Comparison of ENCODE assay signal across 8 mouse cellular contexts in the genomic region with DNA sequence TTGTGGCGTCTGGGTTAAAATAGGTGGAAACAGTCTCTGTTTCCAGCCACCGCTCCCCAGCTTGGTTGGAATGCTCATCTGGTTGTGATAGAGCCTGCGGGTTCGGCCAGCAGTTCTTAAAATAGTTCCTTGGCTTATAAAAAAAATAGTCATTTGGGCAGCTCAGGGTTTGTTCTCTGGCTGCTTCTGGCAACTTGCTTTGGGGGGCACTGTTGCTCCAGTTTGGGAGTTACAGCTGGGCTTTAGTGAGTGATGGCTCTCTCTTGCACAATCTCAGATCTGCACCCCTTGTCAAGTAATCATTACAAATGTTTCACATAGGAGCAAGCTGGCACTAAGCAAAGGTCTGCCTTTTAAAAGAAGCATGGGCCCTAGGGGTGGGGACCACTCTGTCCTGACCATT.
A peak's percentile ranks its signal among the peaks of the same experiment; 100 is the strongest.
DNase-seq lines count a peak whose midpoint lies in the region; ATAC-seq and TF ChIP-seq lines count a peak whose summit lies in the region.

No protein-coding gene starts in this region.

- 6% methylated on average over 4 of the region's 4 CpGs for WGBS in embryonic facial prominence, embryonic 12.5 days
- WGBS in limb, embryonic 14.5 days = 5% methylated on average over 4 of the region's 4 CpGs
- 43% methylated on average over 4 of the region's 4 CpGs for WGBS in neural tube, embryonic 13.5 days

- no peak for TF ChIP-seq POLR2A in limb, embryonic 14.5 days (IDR thresholded peaks at IDR 0.05; ENCODE audit: borderline replicate concordance, extremely low read depth, insufficient read depth, insufficient read length)

- DNase-seq in ovary, adult 18-20 months (ENCODE audit: low spot score) = peak; percentile 43
- DNase-seq in ovary, postnatal 10 days (ENCODE audit: low spot score) = no peak
- peak; percentile 72 for DNase-seq in heart, adult 8-10 months (ENCODE audit: low spot score)
- peak; percentile 16 for DNase-seq in kidney, adult 18-20 months
- peak; percentile 79 for DNase-seq in limb, embryonic 14.5 days (ENCODE audit: low spot score)
- no peak for DNase-seq in thymus, adult 18-20 months

- no peak overlapping the region for H3K27ac ChIP-seq in embryonic facial prominence, embryonic 12.5 days
- no peak overlapping the region for H3K27ac ChIP-seq in limb, embryonic 14.5 days (replicated peaks; ENCODE audit: low read depth, low read length)
- H3K27ac ChIP-seq in neural tube, embryonic 13.5 days (replicated peaks) = no peak overlapping the region

- peaks cover 3% of the 10 kb centered on the region; the same call in 1 of the 2 replicates for H3K4me1 ChIP-seq in embryonic facial prominence, embryonic 12.5 days
- peaks cover 9% of the 10 kb centered on the region for H3K4me1 ChIP-seq in limb, embryonic 14.5 days (ENCODE audit: control insufficient read depth, insufficient read depth, low read length)
- peaks cover 8% of the 10 kb centered on the region for H3K4me1 ChIP-seq in neural tube, embryonic 13.5 days (replicated peaks)

- no peaks in the 10 kb centered on the region for H3K27me3 ChIP-seq in embryonic facial prominence, embryonic 12.5 days
- H3K27me3 ChIP-seq in limb, embryonic 14.5 days (ENCODE audit: control insufficient read depth, insufficient read depth, low read length) = no peaks in the 10 kb centered on the region
- H3K27me3 ChIP-seq in neural tube, embryonic 13.5 days = no peaks in the 10 kb centered on the region

- peak; percentile 64; the same call in 1 of the 2 replicates for ATAC-seq in embryonic facial prominence, embryonic 12.5 days (ENCODE audit: insufficient number of reproducible peaks, insufficient read depth, low FRiP score, low TSS enrichment)
- ATAC-seq in limb, embryonic 14.5 days (ENCODE audit: low FRiP score, low read depth) = peak; percentile 81
- ATAC-seq in neural tube, embryonic 13.5 days (ENCODE audit: low read depth) = peak; percentile 80

- H3K9me3 ChIP-seq in embryonic facial prominence, embryonic 12.5 days = peaks cover 5% of the 10 kb centered on the region; the same call in 1 of the 2 replicates
- peaks cover 6% of the 10 kb centered on the region; the same call in 1 of the 2 replicates for H3K9me3 ChIP-seq in limb, embryonic 14.5 days (ENCODE audit: control insufficient read depth, low read length)
- peaks cover 6% of the 10 kb centered on the region; the same call in 1 of the 2 replicates for H3K9me3 ChIP-seq in neural tube, embryonic 13.5 days

- no peak overlapping the region for H3K4me3 ChIP-seq in embryonic facial prominence, embryonic 12.5 days
- no peak overlapping the region for H3K4me3 ChIP-seq in limb, embryonic 14.5 days (replicated peaks; ENCODE audit: low read length)
- no peak overlapping the region for H3K4me3 ChIP-seq in neural tube, embryonic 13.5 days

- H3K9ac ChIP-seq in embryonic facial prominence, embryonic 12.5 days = no peak overlapping the region
- no peak overlapping the region for H3K9ac ChIP-seq in limb, embryonic 14.5 days (ENCODE audit: low read depth, low read length, severe bottlenecking)
- no peak overlapping the region for H3K9ac ChIP-seq in neural tube, embryonic 13.5 days

- no peaks in the 10 kb centered on the region for H3K36me3 ChIP-seq in embryonic facial prominence, embryonic 12.5 days
- no peaks in the 10 kb centered on the region for H3K36me3 ChIP-seq in limb, embryonic 14.5 days (ENCODE audit: control insufficient read depth, insufficient read depth, low read length)
- H3K36me3 ChIP-seq in neural tube, embryonic 13.5 days = no peaks in the 10 kb centered on the region

- H3K4me2 ChIP-seq in embryonic facial prominence, embryonic 12.5 days (replicated peaks) = no peak overlapping the region
- H3K4me2 ChIP-seq in limb, embryonic 14.5 days (replicated peaks; ENCODE audit: low read depth, low read length, severe bottlenecking) = no peak overlapping the region
- H3K4me2 ChIP-seq in neural tube, embryonic 13.5 days = no peak overlapping the region

Comparison
In these comparisons a context has a peak if more than half of its experiments do, and no peak if none do; other contexts are left out.
1. DNase-seq: peak in ovary, adult 18-20 months (single experiment), heart, adult 8-10 months (single experiment), kidney, adult 18-20 months (single experiment) and limb, embryonic 14.5 days (single experiment); none in ovary, postnatal 10 days (single experiment) and thymus, adult 18-20 months (0 of 2).
2. Peak in every context shown above with its lines, with median percentiles within 50 percentile points of each other: ATAC-seq.